Mouse (Mus musculus) cerebellum, adult 9-11 months (tissue): ENCODE results near the gene Tbca.

Source experiments
- DNase-seq: peaks from one replicate; pipeline ENCODE4 v3.0.0; 2022

Tbca gene

DNA sequence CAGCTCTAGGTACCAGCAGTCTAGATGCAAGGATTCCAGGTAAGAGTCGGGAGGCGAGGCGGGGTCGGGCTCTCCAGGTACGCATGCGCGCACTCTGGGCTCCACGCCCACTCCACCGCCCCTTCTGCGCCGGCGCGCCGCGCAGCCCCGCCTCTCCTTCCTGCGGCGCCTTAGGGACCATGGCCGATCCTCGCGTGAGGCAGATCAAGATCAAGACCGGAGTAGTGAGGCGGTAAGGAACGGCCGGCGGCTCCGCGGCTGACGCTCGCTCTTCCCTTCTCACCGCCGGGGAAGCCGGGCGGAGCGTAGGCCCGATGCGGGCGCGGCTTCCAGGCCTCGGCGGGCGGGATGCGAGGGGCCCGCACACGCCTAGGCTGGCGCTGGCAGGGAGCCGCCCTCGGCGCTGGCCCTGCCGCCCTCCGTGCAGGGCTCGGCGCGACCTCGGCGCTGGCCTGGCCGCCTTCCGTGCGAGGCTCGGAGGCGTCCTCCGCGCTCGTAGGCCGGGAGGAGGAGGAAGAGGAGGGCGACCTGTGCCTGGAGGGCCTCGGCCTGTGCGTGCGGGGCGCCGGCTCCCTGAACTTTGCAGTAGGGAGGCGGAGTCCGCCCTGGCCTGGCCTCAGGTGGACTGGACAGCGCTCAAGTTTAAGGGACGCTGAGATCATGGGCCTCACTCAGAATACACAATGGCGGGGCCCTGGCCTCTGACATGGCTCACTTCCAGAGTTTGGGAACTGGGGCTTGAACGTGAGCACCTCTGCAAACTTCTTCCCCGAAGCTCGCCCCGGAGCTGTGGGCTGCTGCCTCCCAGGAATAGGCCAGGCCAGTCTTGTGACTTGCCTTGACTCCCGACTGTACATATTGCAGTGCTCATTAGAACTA, at the start of gene Tbca:
Gene Tbca (plus strand): TSS at position 140 of the 879 bp plus-strand sequence.
- DNase-seq, result peak; percentile 86

DNA sequence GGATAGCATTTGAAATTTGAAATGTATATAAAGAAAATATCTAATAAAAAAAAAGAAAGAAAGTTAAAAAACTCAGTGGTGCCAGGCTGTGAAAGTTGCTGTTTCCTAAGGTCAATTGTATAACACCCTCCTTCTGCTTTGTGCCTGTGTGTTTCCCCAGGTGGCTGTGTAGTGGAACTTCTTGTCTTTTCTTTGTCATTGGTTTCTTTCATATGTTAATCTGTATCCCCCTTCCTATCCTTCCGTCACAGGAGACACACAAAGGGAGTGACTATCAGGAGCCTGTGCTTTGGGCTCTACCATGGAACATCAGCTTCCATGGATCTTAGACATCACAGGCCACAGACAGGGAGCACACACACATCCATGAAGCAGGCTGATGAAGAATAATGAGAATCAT, 43.5 kb upstream of the Tbca start:
- no peak for DNase-seq

DNA sequence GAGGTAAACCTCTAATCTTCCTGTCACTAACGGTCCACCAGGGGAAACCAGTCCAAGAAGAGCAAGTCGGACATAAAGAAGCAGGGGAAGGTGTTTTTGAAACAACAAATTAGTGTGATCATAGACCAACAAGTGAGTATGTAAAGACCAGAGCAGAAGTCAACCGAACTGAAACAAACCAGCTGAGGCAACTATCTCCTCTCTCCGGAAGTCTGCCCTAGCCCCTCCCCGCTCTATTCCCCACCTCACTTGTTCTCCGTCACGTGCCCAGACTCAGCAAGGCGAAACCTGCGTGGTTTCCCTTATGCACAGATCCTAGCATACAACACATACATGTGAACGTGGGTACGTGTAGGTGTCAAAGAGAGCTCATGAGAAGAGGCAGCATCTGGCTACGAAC, 22.9 kb upstream of the Tbca start:
- DNase-seq, result no peak

DNA sequence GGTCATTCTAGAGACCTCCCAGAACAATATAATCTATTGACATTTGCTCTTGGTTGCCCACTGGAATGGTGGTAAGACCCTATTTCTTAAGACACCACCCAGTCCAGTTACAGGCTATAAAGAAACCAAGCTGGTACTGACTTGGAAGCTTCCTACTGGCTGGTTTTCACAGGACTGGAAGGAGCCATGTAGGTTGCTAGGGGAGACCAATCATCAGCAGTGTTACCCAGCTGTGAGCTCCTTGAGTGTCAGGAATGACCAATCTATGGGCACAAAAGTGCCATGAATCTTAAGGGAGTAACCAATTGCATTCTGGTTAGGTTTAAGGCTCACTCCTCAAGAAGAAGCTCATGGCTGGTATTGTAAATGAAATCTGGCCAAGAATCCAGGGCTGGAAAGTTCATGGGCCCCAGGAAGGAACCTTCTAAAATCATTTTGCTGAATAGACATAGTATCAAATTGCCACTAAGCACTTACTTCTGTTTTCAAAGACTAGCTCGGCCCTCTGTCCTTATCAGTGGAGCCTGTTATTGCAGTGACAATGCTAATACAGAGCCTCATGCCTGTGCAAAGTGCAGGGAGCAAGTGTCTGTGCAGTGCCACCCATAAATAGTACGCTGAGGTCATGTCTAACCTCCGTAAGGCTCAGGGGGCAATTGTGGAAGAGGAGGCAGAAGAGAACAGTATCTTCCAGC, 20.1 kb upstream of the Tbca start:
- no peak for DNase-seq

DNA sequence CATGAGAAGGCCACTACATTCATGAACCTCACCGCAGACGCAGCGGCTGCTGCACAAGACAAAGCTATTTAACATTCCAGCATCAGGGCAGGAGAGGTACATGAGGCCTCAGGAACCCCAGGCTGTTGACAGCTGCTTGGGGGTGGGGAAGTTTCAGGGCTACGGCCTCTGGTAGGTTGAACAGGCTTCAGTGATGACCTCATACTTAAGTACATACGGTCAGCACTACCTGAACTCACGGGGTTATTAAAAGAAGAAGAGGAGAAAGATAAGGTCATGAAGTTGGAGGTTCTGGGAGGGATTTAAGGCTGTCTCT, 19.6 kb upstream of the Tbca start:
- no peak for DNase-seq

DNA sequence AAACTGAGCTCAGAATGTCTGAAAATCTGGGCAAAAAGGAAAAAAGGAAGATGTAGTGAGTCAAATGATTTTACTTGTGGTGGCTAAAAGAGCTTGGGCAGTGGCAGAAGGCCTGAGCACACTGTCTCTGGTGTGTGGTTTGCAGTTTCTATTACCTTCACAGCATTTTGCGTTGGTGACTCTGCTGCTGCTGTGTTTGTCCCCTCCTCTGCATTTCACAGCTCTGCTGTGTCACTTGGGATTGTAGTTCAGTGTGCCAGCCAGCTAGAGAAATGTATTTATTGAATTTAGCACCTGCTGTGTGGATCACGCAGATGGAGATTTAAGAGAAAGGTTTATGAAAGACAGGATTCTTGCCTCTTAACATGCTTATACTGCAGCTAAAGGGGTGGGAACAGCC, 1.8 kb upstream of the Tbca start:
- no peak for DNase-seq

DNA sequence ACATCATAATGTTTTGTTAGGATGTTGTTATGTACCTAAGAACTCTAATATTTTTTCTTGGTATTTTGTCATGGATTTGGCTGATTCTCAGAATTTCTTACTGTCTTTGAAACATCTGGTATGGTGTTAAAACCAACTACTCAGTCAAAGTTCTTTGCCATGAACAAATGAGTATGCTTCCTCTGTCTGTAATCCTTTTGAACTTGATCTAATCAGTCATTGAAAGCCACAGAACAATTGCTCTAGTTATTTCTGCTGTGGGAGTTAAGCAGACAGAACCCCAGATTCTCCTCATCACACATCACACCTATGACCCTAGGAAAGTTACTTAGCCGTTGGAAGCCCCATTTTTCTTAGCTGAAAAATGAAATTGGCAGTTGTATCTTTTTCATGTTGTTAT, 6.0 kb downstream of the Tbca start:
- no peak for DNase-seq

DNA sequence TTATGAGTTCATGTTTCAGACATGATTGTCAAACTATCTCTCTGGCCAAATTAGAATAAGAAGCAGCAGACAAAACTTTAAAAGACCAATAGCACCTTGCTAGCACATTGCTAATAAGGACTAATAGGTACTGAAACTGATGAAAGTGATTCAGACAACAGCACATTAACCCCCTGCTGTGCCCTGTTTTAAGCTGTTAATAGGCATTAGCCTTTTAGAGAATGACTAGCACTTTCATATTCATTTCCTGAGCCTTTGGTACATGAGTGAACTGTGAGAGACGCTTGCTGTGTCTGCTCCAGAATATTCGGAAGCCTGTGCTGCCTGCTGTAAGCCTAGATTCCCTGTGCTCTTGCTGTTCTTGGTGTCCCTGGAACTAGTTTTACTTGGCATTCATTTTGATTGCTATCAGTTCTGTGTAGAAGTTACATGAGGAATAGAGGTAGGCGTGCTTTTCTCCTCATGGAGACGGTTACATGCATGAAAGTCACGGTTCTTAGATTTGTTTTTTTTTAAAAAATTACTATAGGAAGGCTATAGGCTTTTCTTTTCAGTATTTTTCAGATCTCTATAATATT, 14.9 kb downstream of the Tbca start:
- DNase-seq, result no peak

DNA sequence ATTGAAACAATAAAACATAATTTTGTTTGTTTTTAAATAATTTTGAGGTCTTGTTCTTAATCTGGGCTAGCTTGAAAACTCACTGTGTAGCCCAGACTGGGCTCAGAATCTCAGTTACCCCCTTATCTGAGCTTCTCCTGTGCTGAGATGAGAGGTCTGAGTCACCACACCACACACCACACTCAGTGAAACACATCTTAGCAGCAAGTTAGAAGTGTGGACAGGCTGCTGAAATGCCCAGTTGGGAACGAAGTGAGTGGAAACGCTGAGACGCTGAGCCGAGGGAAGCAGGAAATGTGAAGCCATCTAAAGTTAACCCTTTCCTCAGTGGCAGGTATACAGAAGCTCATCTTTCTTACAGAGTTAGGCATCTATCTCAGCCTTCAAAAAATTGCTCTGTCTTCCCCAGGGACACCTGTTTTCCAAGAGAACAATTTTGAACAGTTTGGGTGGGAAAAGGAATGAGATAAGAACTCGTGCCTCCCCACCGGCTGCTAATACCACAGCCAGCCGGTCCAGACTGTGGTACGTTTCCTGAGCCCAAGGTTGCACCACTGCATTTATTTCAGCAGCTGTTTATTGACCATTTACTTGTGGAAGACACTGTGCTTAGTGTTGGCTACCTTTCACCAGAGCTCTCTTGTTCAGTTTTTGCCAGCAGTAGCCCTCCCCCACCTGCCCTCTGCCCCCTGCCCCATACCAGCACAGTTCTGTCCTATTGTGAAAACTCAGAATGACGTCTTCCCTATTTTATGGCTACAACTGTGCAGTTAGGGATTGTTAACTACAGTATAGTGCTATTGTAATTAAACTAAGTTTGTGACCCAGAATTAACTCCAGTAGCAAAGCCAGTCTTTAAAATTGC, 17.8 kb downstream of the Tbca start:
- DNase-seq, result no peak

DNA sequence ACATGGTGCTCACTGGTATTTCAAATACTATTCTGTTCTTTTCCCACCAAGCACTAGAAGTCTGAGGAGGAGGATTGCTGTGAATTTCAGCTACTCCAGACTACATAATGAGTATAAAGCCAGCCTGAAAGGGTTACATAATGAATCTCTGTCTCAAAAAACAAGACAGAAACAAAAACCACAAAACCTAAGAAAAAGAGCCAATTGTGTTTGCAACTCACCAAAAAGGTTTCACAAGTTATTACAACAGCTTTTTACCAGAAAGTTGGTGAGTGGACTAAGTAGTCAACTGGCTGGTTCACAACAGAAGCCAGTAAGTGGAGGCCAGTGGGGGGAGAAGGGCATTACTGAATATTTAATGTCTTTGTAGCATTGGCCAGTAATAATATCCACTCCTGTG, 19.9 kb downstream of the Tbca start:
- no peak for DNase-seq

DNA sequence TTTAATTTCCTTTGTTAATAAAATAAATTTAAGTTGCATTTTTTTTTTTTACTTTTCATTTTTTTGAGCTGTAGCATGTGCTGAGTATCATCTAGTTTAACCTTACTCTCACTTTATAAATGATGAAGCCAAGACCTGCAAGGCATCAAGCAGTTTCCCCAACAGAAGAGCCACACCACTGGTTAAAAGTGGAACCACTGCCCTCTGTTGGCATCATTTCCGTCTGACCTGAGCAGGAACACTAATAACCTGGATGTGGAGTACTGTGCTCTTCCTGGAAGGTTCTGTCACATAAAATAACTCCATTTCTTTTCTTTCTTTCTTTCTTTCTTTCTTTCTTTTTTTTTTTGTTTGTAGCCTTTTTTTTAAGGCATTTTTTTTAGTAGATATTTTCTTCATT, 21.0 kb downstream of the Tbca start:
- DNase-seq, result no peak

DNA sequence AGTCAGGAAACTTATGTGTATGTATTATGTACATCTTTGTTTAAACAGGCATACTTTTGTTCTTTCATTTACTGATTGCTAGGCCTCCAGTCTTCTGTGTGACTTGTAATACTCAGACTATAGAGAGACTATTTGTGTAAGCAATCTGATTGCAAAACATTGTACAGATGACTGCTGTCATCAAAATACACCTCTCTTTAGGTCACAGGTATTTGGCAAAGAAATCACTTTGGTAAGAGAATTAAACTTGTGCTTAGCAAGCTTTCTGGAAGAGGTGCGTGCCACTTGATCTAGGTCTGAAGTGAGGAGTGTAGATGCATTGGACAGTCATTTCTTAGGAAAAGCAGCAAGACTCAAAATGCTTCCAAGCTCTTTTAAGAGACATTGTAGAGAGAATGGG, 22.7 kb downstream of the Tbca start:
- no peak for DNase-seq

DNA sequence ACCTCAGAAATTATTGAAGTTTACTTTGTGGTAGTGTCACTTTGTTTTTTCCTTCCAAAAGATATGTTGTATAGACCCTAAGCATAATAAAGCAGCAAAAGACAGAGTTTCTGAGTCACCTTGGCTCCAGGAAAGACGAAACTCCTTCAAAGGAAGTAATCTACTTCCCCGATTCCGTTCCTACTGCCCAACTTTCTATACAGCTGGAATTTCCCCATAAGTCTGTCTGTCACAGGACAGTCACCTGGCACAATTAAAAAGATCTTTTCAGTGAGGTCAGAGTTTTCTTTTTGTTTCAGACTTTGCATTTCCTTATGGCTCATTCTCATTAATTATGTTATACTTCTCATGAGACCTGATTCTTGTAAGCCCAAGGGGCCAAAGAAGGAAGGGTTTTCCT, 25.1 kb downstream of the Tbca start:
- no peak for DNase-seq

DNA sequence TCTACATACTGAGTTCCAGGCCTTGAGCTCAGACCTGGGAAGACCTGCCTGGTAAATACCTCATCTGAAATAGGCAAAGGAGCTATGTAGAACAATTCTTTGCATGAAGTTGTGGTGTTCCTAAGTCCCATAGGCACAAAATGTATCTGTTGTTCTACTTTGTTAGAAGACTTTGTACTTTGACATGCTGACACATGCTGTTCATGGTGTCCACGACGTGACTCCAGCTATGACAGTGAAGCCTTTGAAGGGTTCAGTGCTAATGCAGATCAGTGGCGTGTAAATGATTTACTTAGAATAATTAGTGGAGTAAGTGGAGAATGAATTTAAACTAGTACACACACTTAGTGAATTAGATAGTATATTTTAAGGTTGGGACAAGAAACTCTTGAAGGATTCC, 31.8 kb downstream of the Tbca start:
- DNase-seq, result no peak

DNA sequence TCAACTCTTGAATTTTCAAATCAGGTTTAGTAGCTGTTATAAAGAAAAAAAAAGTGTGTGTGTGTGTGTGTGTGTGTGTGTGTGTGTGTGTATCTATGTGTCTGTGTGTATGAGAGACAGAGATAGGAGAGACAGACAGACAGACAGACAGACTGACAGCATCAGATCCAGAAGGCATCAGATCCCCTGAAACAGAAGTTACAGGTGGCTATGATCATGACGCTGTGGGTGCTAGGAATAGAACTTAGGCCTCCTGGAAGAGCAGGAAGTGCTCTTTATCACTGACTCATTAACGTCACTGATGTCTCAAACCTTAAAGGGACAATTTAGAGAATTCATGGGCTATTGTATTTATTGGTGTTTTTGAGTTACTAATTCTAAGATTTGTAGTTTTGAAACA, 32.2 kb downstream of the Tbca start:
- no peak for DNase-seq

DNA sequence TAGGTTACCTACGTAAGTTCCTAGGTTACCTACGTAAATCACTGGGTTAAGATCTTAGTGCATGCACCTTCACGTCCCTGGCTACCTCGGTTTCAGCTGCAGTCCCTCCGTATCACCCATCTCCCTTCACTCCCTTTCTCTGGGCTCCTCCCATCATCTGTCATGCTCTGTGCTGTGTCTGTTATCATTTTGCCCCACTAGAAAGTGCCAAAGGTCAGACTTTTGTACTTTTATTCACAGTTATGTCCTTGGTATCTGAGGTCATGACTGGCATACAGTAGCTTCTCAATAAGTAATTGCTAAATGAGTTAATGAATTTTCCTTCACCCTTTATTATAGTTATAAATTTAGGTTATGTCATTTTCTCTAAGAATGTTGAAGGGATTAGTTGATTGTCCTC, 37.7 kb downstream of the Tbca start:
- no peak for DNase-seq

DNA sequence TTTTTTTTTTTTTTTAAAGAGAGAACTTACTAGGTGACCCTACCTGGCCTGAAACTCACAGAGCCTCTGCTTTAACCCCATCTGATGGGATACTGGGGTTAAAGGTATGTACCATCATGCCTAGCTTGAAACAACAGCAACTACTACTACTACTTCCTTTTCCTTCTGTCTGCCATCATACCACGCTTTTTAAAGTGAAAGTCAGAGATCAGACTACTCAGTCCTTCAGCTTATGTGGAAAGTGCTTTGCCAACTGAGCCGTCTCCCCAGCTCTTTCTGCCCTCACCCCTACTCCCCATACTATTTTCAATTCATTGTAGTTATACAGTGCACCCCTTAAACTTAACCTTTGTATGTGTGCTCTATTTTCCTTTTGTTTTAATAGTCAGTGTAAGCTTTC, 38.3 kb downstream of the Tbca start:
- no peak for DNase-seq

DNA sequence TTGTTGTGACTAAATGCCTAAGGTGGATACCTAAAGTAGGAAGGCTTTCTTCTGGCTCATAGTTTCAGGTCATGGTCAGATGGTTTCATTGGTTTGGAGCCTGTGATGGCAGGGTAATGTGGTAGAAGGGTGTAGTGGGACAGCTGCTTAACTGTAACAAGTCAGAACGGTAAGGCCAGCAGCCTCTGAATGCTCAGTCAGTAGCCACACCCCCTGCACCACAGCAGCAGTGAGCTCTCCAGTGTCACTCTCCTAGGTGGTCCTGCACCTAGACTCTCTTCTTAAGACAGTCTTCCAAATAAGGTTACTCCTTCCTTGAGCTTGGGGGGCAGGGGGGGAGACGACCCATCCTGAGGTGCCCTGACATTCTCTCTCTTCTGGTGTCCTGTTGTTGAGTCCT, 39.1 kb downstream of the Tbca start:
- DNase-seq, result no peak

DNA sequence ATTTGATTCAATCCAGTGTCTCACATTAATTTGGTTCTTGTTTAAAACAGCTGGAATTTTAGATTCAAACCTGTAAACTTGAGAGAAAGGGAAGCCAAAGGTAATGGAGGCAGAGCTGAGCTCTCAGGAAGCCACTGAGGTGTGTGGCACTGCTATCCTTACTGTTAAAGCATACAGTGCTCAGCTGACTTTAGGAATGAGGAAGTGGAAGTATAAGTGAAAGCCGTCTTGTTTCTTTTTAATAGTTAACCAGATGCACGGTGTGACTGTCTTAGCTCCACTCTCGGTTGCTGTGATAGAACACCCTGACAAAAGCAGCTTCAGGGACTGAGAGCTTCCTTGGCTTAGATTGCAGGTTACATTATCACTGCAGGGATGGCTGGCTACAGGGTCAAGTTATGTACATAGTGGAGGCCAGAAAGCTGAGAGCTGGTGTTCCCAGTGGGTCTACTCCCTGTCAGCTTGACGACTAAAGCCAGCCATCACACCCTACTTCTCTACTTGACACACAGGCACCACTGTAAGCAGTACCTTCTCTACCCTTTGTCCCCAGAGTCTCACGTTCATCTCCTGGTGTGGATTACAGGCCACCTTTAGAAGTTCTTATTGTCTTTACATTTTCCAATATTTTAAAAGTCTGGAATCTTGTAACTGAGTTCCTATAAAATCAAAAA, 49.5 kb downstream of the Tbca start:
- no peak for DNase-seq

DNA sequence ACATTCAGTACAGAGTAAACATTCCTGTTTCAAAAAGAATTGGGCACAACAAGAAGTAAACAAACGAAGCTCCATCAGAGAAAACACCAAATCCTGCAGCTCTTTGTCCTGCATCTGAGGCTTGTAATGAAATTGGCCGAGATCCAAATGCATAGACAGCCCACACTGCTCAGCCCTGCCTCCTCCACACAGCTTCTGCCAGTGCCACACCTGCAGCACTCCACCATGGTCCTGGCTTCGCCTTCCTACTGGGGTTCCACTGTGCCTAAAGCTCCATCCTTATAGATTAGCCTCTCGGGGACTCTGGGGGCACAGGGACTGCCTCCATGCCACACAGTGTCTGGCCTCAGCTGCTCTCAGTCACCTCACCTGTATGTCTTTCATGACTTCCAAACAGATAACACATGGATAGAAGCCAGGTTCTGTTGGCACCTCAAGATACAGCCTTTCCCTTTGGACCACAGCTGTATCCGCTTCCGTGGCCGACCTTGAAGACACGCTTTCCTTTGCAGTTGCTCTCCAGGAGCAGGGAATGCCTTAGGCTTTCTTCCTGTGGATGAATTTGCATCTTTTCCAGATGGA, 50.1 kb downstream of the Tbca start:
- DNase-seq, result no peak

DNA sequence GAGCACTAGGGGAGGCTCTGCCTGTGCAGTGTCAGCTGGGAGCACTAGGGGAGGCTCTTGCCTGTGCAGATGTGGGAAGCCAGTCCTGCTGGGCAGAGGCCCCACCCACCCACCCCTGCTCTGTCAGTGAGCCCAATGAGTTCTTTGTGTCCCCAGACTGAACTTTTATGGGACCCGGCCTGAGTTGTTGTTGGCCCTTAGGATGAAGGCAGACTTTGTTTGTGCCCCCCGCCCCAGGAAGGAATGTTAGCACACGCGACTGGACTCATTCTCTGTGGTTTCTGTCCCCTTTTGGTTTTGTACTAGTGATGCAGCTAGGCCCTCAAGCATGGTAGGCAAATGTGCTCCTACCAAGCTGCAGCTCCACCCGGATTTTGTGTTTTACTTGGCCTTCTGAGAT, 54.5 kb downstream of the Tbca start:
- DNase-seq, result no peak

DNA sequence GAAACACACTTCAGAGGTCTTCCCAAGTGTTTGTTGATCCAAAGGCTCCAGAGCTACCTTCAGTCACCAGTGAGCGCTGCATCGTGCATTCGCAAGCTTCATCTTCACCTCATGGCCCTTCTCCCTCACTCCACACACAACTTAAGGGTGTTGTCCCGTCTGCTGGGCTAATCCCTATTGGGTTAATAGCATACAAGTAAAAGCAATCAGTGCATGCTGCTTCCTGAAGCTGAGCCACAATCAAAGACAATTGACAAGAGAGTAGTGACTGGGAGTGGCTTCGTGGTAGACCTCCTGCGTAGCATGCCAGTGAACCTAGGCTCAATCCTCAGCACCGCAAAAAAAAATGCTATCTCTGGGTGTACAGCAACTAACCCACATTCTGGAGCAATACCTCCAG, 59.2 kb downstream of the Tbca start:
- DNase-seq, result no peak

DNA sequence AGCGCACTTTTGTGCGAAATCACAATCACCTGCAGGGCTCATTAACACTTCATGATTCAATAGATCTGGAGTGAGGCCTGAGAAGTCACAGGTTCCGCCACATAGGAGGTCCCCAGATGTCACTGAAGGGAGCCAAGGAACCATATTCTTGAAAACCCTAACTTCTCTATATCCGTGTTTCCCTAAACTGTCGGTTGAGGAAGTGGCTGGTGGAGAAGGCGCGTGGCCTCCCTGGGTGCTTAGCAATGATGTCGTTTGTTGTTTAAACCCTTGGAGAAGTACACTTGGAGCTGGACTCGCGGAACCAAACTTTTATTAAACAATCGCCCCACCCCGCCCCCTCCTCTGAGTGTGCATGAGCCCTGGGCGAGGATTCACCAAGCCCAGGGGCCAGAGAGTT, 60.6 kb downstream of the Tbca start:
- DNase-seq, result no peak
